Mouse (Mus musculus): ENCODE results near the gene Stum. TPM values are rescaled to one million over a fixed set of nuclear protein-coding genes. Genes with fewer than 3 reads are reported as not detected.

The Stum gene
- polyA plus RNA-seq, 1 experiment from 2014 or later = 0.22 TPM

GRCm38 (mm10) chr1:180387750-180388480, 95.4 kb downstream of the Stum start:
- DNase-seq (ENCODE audit: low spot score) = no peak

GRCm38 (mm10) chr1:180386951-180387749, 96.2 kb downstream of the Stum start:
- DNase-seq (ENCODE audit: low spot score) = peak; percentile 97

- DNase-seq (ENCODE audit: low spot score) = no peak
These were observed 98.0 kb downstream of the Stum start for GRCm38 (mm10) chr1:180385308-180385707.

DNA sequence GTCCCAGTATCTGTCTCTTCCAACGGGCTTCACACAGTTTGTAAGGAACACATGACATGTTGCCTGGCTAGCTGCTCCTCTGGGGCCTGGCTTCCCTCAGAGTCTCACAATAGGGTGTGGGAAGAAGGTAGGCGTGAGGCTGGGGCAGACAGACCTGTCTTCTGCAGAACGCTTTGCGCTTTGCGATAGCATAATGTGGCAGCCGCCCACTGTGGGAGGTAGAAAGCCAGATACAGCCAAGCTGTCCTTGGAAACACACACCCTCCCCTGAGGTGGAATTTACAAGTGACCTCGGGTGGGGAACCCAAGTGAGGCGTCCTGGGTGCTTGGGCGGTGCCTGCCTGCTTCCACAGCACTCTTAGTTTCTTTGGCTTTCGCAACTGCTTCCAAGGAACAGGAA, 98.8 kb downstream of the Stum start:
- DNase-seq (ENCODE audit: low spot score) = no peak

DNA sequence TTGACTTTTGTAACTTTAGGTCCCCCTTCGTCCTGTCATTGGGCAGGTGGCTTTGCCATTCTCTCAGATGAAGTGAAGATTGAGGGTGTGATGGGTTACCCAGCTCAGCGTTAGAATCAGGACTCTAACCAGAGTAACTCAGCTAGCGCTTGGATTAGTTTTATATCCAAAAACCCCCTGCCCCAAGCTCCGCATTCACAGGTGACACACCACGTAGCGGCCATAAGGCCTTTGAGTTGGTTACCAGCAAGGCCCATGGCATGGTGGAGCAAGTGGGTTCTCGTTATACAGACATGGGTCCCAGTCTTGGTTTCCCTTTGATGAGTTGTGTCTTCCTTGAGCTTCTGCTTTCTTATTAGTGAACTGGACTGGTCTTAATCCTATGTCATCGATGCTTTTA, 99.4 kb downstream of the Stum start:
- no peak for DNase-seq (ENCODE audit: low spot score)

Other genes with a start within 250 kb of the Stum start
- 9.3 and 11.6 TPM in 2 replicates for gene Psen2, start 220.1 kb downstream of the Stum start, polyA plus RNA-seq (2015; fragmentation: Nextera tagmentation; extraction: Ambion mirVana)
- 12.4 and 17.6 TPM in 2 replicates for gene Itpkb, start 153.0 kb downstream of the Stum start, polyA plus RNA-seq (2015; fragmentation: Nextera tagmentation; extraction: Ambion mirVana)
- 86.1 and 90.0 TPM in 2 replicates for gene Parp1, start 85.4 kb upstream of the Stum start, polyA plus RNA-seq (2015; fragmentation: Nextera tagmentation; extraction: Ambion mirVana)
- gene Lin9, start 157.6 kb upstream of the Stum start, polyA plus RNA-seq (2015; fragmentation: Nextera tagmentation; extraction: Ambion mirVana) = 22.6 and 22.9 TPM in 2 replicates
- 0.54 and 0.55 TPM in 2 replicates for gene Mixl1, start 213.5 kb upstream of the Stum start, polyA plus RNA-seq (2015; fragmentation: Nextera tagmentation; extraction: Ambion mirVana)
- gene Acbd3, start 242.5 kb upstream of the Stum start, polyA plus RNA-seq (2015; fragmentation: Nextera tagmentation; extraction: Ambion mirVana) = 15.2 and 19.5 TPM in 2 replicates

Data from thymus, postnatal 0 days (tissue).